Mouse (Mus musculus): ENCODE results near the gene Map2k1.

Map2k1 gene

GRCm38 (mm10) chr9:64139879-64140278 lies 113.6 kb downstream of the Map2k1 start:
- DNase-seq: no peak

- DNase-seq: peak; percentile 52 to 75
These were observed 114.5 kb downstream of the Map2k1 start for GRCm38 (mm10) chr9:64138896-64139295.
